Mouse (Mus musculus) neural tube, embryonic 15.5 days (tissue): ENCODE measurements at regions not wholly inside any gene's neighbourhood (a gene's known extent, or its start where the extent isn't known, plus 50 kb on each side); places are given as distances from the start of the nearest gene placed in this dataset.
"Not testable (repeated sequence)": the region's sequence is repeated elsewhere in the genome, so short reads cannot be mapped to it uniquely, and the experiment has no call there.

Experiments used
- ATAC-seq: fragments of 200-750 bp; cut with Nextera tagmentation; 2 replicates; pipeline ENCODE4 v1.8.0; 2017; ENCODE audit warnings: mild to moderate bottlenecking, moderate TSS enrichment, moderate library complexity; ENCODE audit not compliant: low FRiP score
- H3K27ac ChIP-seq: fragments of 300-500 bp; sonication (generic); replicated peaks from 2 replicates; pipeline ENCODE4 v1.5.1; 2015; ENCODE audit warnings: mild to moderate bottlenecking, inconsistent platforms
- H3K27me3 ChIP-seq: fragments of 300-500 bp; sonication (generic); replicated peaks from 2 replicates; pipeline ENCODE4 v1.6.1; 2015; ENCODE audit warnings: inconsistent platforms
- H3K36me3 ChIP-seq: fragments of 300-500 bp; sonication (generic); 2 replicates; pipeline ENCODE4 v1.6.1; 2015; ENCODE audit warnings: inconsistent platforms
- H3K4me1 ChIP-seq: fragments of 300-500 bp; sonication (generic); 2 replicates; pipeline ENCODE4 v1.6.1; 2015; ENCODE audit warnings: inconsistent platforms
- H3K4me2 ChIP-seq: fragments of 300-500 bp; sonication (generic); 2 replicates; pipeline ENCODE4 v1.6.1; 2015; ENCODE audit warnings: inconsistent platforms, mild to moderate bottlenecking, moderate library complexity
- H3K4me3 ChIP-seq: fragments of 300-500 bp; sonication (generic); replicated peaks from 2 replicates; pipeline ENCODE4 v1.5.1; 2015; ENCODE audit warnings: mild to moderate bottlenecking, inconsistent platforms
- H3K9ac ChIP-seq: fragments of 300-500 bp; sonication (generic); replicated peaks from 2 replicates; pipeline ENCODE4 v1.6.1; 2015; ENCODE audit warnings: mild to moderate bottlenecking, inconsistent platforms
- H3K9me3 ChIP-seq: fragments of 300-500 bp; sonication (generic); replicated peaks from 2 replicates; pipeline ENCODE4 v1.6.1; 2016; ENCODE audit warnings: inconsistent platforms
- WGBS: fragments of 180-500 bp; shearing (Covaris S2); methylation state at CpG from one replicate; pipeline ENCODE4 v1.1.7; 2015; ENCODE audit warnings: mixed read lengths; 5-methylcytosine and 5-hydroxymethylcytosine counted together

DNA sequence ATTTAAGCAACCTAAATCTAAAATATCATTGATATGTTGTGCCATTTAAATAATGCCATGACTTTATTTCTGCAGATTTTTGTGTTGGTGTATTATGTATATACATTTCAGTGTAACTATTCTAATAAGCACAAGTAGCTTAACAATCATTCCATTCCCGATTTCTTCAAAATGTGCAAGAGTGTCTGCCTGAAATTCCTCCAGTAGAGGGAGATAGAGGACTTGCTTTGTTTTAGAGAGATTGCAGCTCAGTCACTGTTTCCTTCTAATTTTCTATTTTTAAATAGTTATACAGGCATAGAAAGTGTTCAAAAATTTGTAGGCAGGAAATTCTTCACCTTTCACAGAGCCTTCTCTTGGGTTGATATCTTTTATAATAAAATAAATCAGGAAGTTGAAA is 498.0 kb upstream of the Tacstd2 start:
- 19% methylated on average over 1 of the region's 1 CpGs for WGBS
- not testable (repeated sequence) for H3K36me3 ChIP-seq, H3K9me3 ChIP-seq, H3K27ac ChIP-seq, H3K4me2 ChIP-seq, H3K27me3 ChIP-seq, H3K9ac ChIP-seq, H3K4me1 ChIP-seq, H3K4me3 ChIP-seq
- ATAC-seq = peak; percentile 61; the same call in 1 of the 2 replicates

DNA sequence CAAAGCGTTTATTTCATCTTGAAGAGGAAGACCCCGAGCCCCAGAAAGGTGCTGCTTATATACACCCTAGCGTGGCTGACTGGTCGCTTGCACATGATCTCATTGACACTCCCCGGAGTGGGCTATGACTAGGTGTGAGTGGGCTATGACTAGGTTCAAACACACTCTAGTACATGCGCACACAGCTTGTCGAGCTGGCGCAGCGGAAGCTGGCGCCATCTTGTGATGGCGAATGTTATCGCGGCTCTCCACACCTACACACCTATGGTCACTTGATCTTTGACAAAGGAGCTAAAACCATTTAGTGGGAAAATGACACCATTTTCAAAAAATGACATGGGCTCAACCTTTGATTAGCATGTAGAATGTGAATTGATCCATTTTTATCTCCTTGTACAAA is 495.1 kb upstream of the Tacstd2 start:
- H3K27me3 ChIP-seq = no peaks in the 10 kb centered on the region
- H3K4me3 ChIP-seq = no peak overlapping the region
- H3K4me2 ChIP-seq = no peak overlapping the region
- H3K4me1 ChIP-seq = no peaks in the 10 kb centered on the region
- no peaks in the 10 kb centered on the region for H3K9me3 ChIP-seq
- H3K9ac ChIP-seq = no peak overlapping the region
- no peak overlapping the region for H3K27ac ChIP-seq
- ATAC-seq = no peak
- WGBS = 62% methylated on average over 13 of the region's 13 CpGs
- no peaks in the 10 kb centered on the region for H3K36me3 ChIP-seq
